Mouse (Mus musculus): Measurements from ENCODE around the gene Mllt3.

Mllt3 gene

GRCm38 (mm10) chr4:88033216-88033653 lies at the start of gene Mllt3:
Gene Mllt3, minus strand, starts transcription at chr4:88033364.
- peak; percentile 92 for DNase-seq (ENCODE audit: low read depth, low spot score)

- no peak for DNase-seq (ENCODE audit: low read depth, low spot score)
These were observed 49.2 kb upstream of the Mllt3 start for GRCm38 (mm10) chr4:88082381-88082780.

- no peak for DNase-seq (ENCODE audit: low read depth, low spot score)
These were observed 48.7 kb upstream of the Mllt3 start for GRCm38 (mm10) chr4:88081885-88082284.

- DNase-seq (ENCODE audit: low read depth, low spot score), result no peak
These were observed 48.3 kb upstream of the Mllt3 start for GRCm38 (mm10) chr4:88081417-88081816.

DNA sequence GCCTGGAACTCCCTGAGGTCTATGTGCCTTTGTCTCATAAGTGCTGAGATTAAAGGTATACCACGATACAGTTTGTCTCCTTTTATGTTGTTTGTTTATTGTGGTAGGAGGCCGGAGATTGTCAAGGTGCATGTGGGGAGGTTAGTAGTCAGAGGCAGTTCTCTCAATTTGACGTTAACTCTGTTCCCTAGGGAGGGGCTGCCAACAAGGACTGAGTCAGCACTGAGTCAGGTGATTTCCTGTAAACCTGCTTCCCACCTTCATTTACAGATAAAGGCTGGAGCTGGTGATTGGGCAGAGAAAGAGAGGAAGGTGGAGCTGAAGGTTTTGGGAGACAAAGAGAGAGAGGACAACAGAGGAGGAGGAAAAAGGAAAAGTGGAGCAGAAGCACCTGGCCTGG lies 45.8 kb upstream of the Mllt3 start:
- peak; percentile 34 for DNase-seq (ENCODE audit: low read depth, low spot score)

DNA sequence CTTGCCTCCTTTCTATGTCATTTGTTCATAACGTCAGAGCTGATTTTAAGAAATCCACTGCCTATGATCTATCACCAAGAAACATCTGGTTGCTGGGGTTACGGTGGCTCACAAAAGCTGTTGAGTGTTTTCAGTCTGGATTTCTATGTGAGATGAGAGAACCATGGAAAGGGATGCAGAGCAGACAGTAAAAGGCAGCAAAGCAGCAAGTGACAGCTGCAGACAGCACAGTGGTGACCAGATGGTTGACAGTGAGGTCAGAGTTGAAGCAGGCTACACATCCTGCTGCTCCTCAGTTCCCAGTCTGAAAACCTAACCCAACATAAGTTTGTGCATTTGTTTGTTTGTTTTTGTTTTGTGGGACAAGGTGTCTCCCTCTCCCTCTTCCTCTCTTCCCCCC lies 42.2 kb upstream of the Mllt3 start:
- DNase-seq (ENCODE audit: low read depth, low spot score), result no peak

GRCm38 (mm10) chr4:88046280-88046679 lies 13.1 kb upstream of the Mllt3 start:
- DNase-seq (ENCODE audit: low read depth, low spot score), result no peak

DNA sequence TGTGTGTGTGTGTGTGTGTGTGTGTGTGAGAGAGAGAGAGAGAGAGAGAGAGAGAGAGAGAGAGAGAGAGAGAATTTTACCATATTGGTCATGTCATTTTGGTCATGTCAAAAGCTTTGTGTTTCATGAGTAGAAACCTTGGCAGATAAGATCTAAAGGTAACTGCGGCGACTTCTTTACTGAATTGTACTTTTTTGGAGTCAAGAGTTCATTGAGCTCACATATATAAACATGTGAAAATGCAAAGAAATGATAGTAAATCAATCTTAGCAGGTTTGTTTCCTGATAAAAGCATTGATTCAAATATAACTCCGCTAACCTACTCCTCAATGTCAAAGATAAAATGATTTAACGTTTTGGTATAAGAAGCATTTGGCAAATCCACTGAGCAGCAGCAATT lies 12.0 kb upstream of the Mllt3 start:
- DNase-seq (ENCODE audit: low read depth, low spot score), result no peak

DNA sequence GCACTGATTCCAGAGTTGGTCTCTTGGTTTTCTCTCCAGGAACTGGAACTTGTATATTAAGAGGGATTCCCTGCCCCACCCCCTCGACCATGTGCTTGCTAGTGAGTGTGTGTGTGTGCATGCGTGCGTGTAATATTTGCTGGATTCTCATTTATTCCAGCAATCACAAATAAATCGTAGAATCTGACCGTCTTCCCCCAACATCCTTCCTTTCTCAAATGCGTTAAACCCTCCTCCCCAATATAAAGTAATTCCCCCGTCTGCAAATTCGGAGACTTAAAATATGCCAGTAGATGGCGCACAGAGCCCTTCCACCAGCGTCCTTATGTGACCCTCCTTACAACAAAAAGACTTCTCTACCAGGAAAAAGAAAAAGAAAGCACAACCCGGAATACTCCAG lies 2.2 kb upstream of the Mllt3 start:
- DNase-seq (ENCODE audit: low read depth, low spot score), result peak; percentile 78

GRCm38 (mm10) chr4:88034387-88035157 lies 1.4 kb upstream of the Mllt3 start:
- peak; percentile 29 for DNase-seq (ENCODE audit: low read depth, low spot score)

DNA sequence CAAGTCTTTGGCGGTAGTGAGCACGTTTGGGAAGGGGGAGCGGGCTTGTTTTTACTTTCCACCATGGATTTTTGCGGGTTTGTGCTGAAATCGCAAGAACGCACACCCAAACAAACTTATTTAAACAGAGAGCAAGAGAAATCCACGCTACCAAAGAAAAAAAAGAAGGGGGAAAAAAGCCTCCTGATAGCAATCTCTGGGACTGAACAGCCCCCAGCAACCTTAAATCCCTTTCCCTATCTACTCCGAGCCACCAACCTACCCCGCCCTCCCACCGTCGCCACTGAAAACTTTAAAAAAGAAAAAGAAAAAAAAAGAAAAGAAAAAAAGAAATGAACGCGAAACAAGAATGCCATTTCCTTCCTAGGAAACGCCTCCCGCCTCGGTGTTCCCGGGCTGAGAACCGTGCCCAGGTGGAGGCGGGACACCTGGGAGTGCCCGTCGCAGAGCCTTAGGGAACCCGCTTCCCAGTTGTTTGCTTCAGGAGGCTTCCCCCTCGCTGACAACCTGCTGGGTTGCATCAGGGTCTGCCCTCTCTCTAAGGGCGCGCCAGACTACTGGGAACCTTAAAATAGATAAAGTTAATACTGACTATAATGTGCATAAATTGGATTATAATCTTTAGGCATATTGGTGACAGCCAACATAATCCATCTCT lies 694 bp upstream of the Mllt3 start:
- DNase-seq (ENCODE audit: low read depth, low spot score), result peak; percentile 16

GRCm38 (mm10) chr4:88032151-88033098 lies 739 bp downstream of the Mllt3 start:
- DNase-seq (ENCODE audit: low read depth, low spot score), result peak; percentile 38

GRCm38 (mm10) chr4:88031211-88032150 lies 1.7 kb downstream of the Mllt3 start:
- DNase-seq (ENCODE audit: low read depth, low spot score), result no peak

DNA sequence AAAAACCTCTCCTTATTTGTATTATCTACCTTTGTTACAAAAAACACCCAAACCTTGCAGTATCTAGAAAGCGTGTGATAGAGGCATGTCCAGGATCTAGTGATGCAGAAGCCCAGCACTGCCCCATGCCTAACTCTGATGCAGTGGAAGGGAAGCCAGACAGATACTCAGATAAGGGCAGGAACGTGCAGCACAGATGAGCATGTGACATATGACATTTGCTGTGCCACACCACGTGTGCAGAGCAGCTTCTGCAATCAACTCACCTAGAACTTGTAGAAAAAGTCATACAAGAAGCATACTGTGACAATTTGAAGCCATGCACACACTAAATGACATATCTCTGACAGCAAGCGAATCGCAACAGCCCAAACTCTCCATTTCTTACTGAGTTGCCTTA lies 9.6 kb downstream of the Mllt3 start:
- no peak for DNase-seq (ENCODE audit: low read depth, low spot score)

DNA sequence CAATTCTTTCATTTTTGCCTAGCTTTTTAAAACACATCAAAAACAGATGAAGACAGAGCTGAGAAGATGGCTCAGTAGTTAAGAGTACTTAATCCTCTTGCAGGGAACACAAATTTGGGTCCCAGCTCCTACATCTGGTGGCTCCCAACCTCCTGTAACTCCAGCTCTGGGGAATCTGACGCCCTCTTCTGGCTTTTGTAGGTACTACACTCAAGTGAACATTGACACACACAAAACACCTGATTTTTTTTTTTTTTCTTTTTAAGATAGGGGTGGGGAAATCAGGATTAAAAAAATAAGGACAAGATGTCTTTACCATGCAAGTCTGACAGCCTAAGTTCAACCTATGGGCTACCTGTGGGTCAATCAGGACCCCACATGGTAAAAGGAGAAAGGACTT lies 10.5 kb downstream of the Mllt3 start:
- DNase-seq (ENCODE audit: low read depth, low spot score), result peak; percentile 40

DNA sequence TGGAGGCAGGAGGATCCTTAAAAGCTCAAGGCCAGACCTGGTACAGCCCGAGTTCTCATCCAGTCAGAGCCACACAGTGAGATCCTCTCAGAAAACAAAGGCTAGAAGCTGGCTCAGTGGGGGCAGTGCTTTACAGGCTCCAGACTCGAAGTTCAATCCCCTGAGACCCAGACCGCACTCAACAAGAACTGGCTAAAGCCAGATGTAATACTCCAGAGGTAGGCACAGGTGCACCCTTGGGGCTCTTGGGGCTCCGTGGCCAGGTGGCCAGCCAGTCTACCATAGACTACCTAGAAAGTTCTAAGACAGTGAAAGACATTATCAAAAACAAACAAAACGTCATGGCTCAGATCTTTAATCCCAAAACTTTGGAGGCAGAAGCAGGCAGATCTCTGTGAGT lies 12.7 kb downstream of the Mllt3 start:
- no peak for DNase-seq (ENCODE audit: low read depth, low spot score)

GRCm38 (mm10) chr4:88019645-88020044 lies 13.5 kb downstream of the Mllt3 start:
- no peak for DNase-seq (ENCODE audit: low read depth, low spot score)

GRCm38 (mm10) chr4:88017452-88018350 lies 15.5 kb downstream of the Mllt3 start:
- DNase-seq (ENCODE audit: low read depth, low spot score), result no peak

GRCm38 (mm10) chr4:88015765-88016164 lies 17.4 kb downstream of the Mllt3 start:
- no peak for DNase-seq (ENCODE audit: low read depth, low spot score)

GRCm38 (mm10) chr4:88015261-88015660 lies 17.9 kb downstream of the Mllt3 start:
- DNase-seq (ENCODE audit: low read depth, low spot score), result peak; percentile 8
